Mouse (Mus musculus) cerebellum, adult 2 months (tissue): ENCODE data around the gene Krtap28-10.

Experiments
- CTCF ChIP-seq: fragments of 200-500 bp; IDR thresholded peaks from 2 replicates; pipeline ENCODE4 v1.5.1; 2011; ENCODE audit warnings: low read depth, mild to moderate bottlenecking, control low read depth, low read length, moderate library complexity, borderline replicate concordance; ENCODE audit not compliant: insufficient read depth
- POLR2A ChIP-seq: fragments of 200-500 bp; IDR thresholded peaks from 2 replicates; pipeline ENCODE4 v1.6.1; 2011; ENCODE audit warnings: low read length, control low read depth, borderline replicate concordance; ENCODE audit not compliant: insufficient read depth

DNA sequence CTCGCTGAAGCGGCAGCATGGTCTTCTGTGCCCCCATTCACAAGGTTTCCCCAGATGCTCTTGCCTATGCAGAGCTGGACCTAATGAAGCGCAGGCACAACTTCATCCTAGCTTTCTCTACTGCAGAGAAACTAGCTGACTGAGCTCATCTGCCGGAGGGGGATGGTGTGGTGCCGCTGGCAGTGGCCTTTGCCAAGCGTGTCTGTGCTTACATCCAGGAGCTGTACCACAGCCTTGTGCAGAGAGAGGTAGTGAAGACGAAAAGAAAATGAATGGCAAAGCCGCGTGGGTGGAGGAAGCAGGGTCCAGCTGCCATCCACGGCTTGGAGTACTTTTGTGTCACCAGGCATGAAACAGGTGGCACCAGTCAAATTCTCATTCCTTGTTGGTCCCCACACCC lies 24.9 kb upstream of the Krtap28-10 start:
- no peak for TF ChIP-seq POLR2A
- TF ChIP-seq CTCF: no peak
